Mouse (Mus musculus): ENCODE measurements at regions not wholly inside any gene's neighbourhood (a gene's known extent, or its start where the extent isn't known, plus 50 kb on each side); places are given as distances from the start of the nearest gene placed in this dataset.

DNA sequence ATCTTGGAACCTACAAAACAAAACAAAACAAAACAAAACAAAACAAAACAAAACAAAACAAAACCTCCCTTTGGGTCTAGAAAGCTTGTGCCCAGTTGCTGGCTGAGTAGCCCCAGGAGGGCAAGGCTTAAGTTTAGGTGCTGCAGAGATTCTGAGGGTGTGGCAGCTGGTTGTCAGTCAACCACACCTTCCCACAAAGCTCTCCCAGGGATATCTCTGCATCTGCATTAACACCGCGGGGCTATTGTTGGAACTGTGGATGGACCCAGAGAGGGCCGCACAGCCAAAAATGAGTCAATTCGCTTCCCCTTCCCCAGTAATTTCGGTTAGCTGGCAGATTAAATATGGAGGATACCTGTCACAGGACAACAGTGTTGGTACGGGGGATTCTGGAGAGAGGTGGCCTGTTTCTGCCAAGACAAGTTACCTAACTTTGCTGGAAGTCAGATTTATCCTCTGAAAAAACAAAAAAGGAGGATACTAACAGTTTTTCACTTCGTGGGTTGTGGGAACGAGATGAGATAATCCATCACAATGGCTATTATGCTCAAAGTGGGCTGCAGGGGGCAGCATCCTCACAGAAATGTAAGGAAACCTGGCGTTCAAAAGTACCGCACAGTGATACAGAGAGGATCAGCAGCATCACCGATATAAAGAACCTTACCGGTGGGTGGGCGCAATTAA lies 96.7 kb downstream of the 1500009L16Rik start:
- ATAC-seq (replicated peaks; ENCODE audit: low FRiP score, low TSS enrichment, low read depth), result no peak
- 12% methylated on average over 13 of the region's 13 CpGs for WGBS

GRCm38 (mm10) chr10:83819950-83820275 lies 97.2 kb downstream of the 1500009L16Rik start:
- no peak overlapping the region for H3K9ac ChIP-seq (ENCODE audit: low read length)
- no peaks in the 10 kb centered on the region for H3K9me3 ChIP-seq (ENCODE audit: control insufficient read depth, low read length)
- no peak overlapping the region for H3K27ac ChIP-seq (ENCODE audit: low read depth)
- 80% methylated on average over 8 of the region's 8 CpGs for WGBS
- ATAC-seq (replicated peaks; ENCODE audit: low FRiP score, low TSS enrichment, low read depth) (no peak), DNase-seq (ENCODE audit: low spot score) (no peak)
- H3K4me2 ChIP-seq (ENCODE audit: low read length), result no peak overlapping the region
- H3K27me3 ChIP-seq (replicated peaks; ENCODE audit: control insufficient read depth, insufficient read depth, low read length), result no peaks in the 10 kb centered on the region
- H3K4me1 ChIP-seq (replicated peaks; ENCODE audit: control insufficient read depth, insufficient read depth, low read length), result no peaks in the 10 kb centered on the region; the same call in 1 of the 2 replicates
- no peak overlapping the region for H3K4me3 ChIP-seq (ENCODE audit: low read depth, low read length)
- H3K36me3 ChIP-seq (ENCODE audit: control insufficient read depth, insufficient read depth, low read length), result no peaks in the 10 kb centered on the region

More for the DNA sequence above, 96.7 kb downstream of the 1500009L16Rik start:
- H3K36me3 ChIP-seq (ENCODE audit: control insufficient read depth, insufficient read depth, low read length), result no peaks in the 10 kb centered on the region
- H3K9ac ChIP-seq (ENCODE audit: low read length), result no peak overlapping the region
- no peaks in the 10 kb centered on the region; the same call in 1 of the 2 replicates for H3K4me1 ChIP-seq (replicated peaks; ENCODE audit: control insufficient read depth, insufficient read depth, low read length)
- peak overlapping the region; percentile 35; the same call in 1 of the 2 replicates for H3K4me2 ChIP-seq (ENCODE audit: low read length)
- H3K9me3 ChIP-seq (ENCODE audit: control insufficient read depth, low read length), result no peaks in the 10 kb centered on the region
- H3K27ac ChIP-seq (ENCODE audit: low read depth), result no peak overlapping the region
- H3K27me3 ChIP-seq (replicated peaks; ENCODE audit: control insufficient read depth, insufficient read depth, low read length), result no peaks in the 10 kb centered on the region
- peak; percentile 86 for DNase-seq (ENCODE audit: low spot score)
- H3K4me3 ChIP-seq (ENCODE audit: low read depth, low read length), result no peak overlapping the region

DNA sequence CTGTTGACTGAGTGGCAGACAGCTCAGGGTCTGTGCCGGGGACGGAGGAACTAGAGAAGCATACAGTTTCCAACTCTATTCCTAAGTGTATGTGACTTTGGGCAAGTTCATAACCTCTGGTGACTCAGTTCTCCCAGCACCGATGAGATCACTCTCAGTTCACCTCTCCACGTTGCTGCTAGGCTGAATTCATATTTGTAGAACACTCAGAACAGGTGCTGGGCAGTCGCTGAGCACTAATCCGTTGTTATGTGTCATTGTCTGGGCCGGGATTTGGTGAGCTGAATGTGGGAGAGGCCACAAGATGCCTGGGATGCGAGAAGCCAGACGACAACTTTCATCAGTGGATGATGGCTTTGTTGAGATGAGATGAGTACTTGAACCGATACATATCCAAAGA lies 98.4 kb downstream of the 1500009L16Rik start:
- Histone ChIP-seq H3K9me3 (ENCODE audit: control insufficient read depth, low read length) (no peaks in the 10 kb centered on the region), H3K36me3 (ENCODE audit: control insufficient read depth, insufficient read depth, low read length) (no peaks in the 10 kb centered on the region), H3K4me2 (ENCODE audit: low read length) (no peak overlapping the region), H3K4me1 (replicated peaks; ENCODE audit: control insufficient read depth, insufficient read depth, low read length) (no peaks in the 10 kb centered on the region; the same call in 1 of the 2 replicates), H3K4me3 (ENCODE audit: low read depth, low read length) (no peak overlapping the region), H3K27me3 (replicated peaks; ENCODE audit: control insufficient read depth, insufficient read depth, low read length) (no peaks in the 10 kb centered on the region), H3K27ac (ENCODE audit: low read depth) (no peak overlapping the region), H3K9ac (ENCODE audit: low read length) (no peak overlapping the region)
- DNase-seq (ENCODE audit: low spot score) (no peak), ATAC-seq (replicated peaks; ENCODE audit: low FRiP score, low TSS enrichment, low read depth) (no peak)
- 72% methylated on average over 10 of the region's 10 CpGs for WGBS

- Histone ChIP-seq H3K9me3 (ENCODE audit: control insufficient read depth, low read length) (no peaks in the 10 kb centered on the region), H3K4me3 (ENCODE audit: low read depth, low read length) (no peak overlapping the region), H3K4me2 (ENCODE audit: low read length) (no peak overlapping the region), H3K27ac (ENCODE audit: low read depth) (no peak overlapping the region), H3K9ac (ENCODE audit: low read length) (no peak overlapping the region), H3K36me3 (ENCODE audit: control insufficient read depth, insufficient read depth, low read length) (no peaks in the 10 kb centered on the region), H3K27me3 (replicated peaks; ENCODE audit: control insufficient read depth, insufficient read depth, low read length) (no peaks in the 10 kb centered on the region), H3K4me1 (replicated peaks; ENCODE audit: control insufficient read depth, insufficient read depth, low read length) (no peaks in the 10 kb centered on the region)
- ATAC-seq (replicated peaks; ENCODE audit: low FRiP score, low TSS enrichment, low read depth), result no peak
- WGBS, result 86% methylated on average over 5 of the region's 5 CpGs
- DNase-seq (ENCODE audit: low spot score), result no peak
These were observed 103.4 kb downstream of the 1500009L16Rik start for GRCm38 (mm10) chr10:83826105-83826504.

DNA sequence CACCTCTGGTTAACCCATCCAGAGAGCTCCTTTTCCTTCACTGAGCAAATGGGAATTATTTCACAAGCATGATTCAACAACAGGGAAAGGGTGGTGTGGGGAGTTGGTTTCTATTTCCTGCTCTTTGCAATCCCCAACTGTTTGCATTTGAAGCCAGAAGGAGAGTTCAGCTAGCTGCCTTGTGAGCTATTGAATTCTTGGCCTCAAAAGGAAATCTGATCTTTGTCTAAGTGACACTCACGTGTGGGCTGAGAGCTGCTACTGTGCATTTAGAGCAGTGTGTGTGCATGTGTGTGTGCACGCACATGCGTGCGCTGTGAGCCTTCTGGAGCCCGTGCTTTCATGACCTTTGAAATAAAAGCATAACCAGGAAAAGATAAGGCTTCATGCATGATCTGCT lies 113.7 kb downstream of the 1500009L16Rik start:
- WGBS, result 48% methylated on average over 5 of the region's 5 CpGs
- no peak for DNase-seq (ENCODE audit: low spot score)
- H3K4me2 ChIP-seq (ENCODE audit: low read length), result no peak overlapping the region
- no peaks in the 10 kb centered on the region for H3K9me3 ChIP-seq (ENCODE audit: control insufficient read depth, low read length)
- H3K27me3 ChIP-seq (replicated peaks; ENCODE audit: control insufficient read depth, insufficient read depth, low read length), result no peaks in the 10 kb centered on the region
- H3K27ac ChIP-seq (ENCODE audit: low read depth), result no peak overlapping the region
- no peak overlapping the region for H3K9ac ChIP-seq (ENCODE audit: low read length)
- ATAC-seq (replicated peaks; ENCODE audit: low FRiP score, low TSS enrichment, low read depth), result no peak
- H3K36me3 ChIP-seq (ENCODE audit: control insufficient read depth, insufficient read depth, low read length), result no peaks in the 10 kb centered on the region
- H3K4me3 ChIP-seq (ENCODE audit: low read depth, low read length), result no peak overlapping the region
- H3K4me1 ChIP-seq (replicated peaks; ENCODE audit: control insufficient read depth, insufficient read depth, low read length), result no peaks in the 10 kb centered on the region

DNA sequence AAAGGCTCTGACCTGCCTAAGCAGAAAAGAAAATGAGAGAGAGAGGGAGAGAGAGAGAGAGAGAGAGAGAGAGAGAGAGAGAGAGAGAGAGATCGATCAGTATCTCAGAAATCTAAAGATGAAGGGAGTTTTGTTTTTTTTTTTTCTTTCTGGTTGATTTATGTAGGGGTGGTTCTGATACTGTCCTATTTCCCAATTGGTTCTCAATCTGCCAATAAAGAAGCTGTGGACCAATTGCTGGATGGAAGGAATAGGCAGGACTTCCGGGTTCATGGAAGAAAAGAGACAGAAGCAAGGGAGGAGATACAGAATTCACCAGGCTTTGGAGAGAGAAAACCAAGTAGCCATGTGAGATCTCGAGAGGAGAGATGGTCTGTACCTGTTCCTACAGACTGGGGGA lies 117.6 kb downstream of the 1500009L16Rik start:
- no peak overlapping the region for H3K4me3 ChIP-seq (ENCODE audit: low read depth, low read length)
- H3K4me1 ChIP-seq (replicated peaks; ENCODE audit: control insufficient read depth, insufficient read depth, low read length), result no peaks in the 10 kb centered on the region
- H3K27me3 ChIP-seq (replicated peaks; ENCODE audit: control insufficient read depth, insufficient read depth, low read length), result no peaks in the 10 kb centered on the region
- 0 out of 2 replicates have a peak, but pooled peaks cover 7% of the 10 kb centered on the region for H3K9me3 ChIP-seq (ENCODE audit: control insufficient read depth, low read length)
- no peak for ATAC-seq (replicated peaks; ENCODE audit: low FRiP score, low TSS enrichment, low read depth)
- 78% methylated on average over 3 of the region's 3 CpGs for WGBS
- H3K27ac ChIP-seq (ENCODE audit: low read depth), result no peak overlapping the region
- no peak overlapping the region for H3K4me2 ChIP-seq (ENCODE audit: low read length)
- DNase-seq (ENCODE audit: low spot score), result no peak
- H3K36me3 ChIP-seq (ENCODE audit: control insufficient read depth, insufficient read depth, low read length), result no peaks in the 10 kb centered on the region
- H3K9ac ChIP-seq (ENCODE audit: low read length), result no peak overlapping the region

DNA sequence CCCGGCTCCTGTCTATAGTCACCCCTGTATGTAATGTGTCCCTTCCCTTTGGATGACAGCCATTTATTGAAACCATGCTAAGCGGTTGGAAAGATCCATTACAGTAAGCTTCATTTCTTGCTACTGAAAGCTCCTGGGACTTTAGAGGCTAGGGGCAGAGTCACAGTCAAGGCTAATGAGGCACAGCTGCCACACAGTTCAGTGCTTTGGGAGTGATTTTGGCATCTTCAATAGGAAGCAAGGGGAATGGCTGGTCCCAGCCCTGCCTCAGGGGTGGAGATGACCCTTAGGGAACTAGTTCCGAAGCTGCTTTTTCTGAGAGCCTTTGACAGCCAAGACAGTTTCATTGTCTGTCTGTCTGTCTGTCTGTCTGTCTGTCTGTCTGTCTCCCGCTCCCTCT lies 128.2 kb downstream of the 1500009L16Rik start:
- Histone ChIP-seq H3K4me2 (ENCODE audit: low read length) (no peak overlapping the region), H3K27me3 (replicated peaks; ENCODE audit: control insufficient read depth, insufficient read depth, low read length) (no peaks in the 10 kb centered on the region), H3K9ac (ENCODE audit: low read length) (no peak overlapping the region), H3K27ac (ENCODE audit: low read depth) (no peak overlapping the region), H3K4me3 (ENCODE audit: low read depth, low read length) (no peak overlapping the region), H3K36me3 (ENCODE audit: control insufficient read depth, insufficient read depth, low read length) (no peaks in the 10 kb centered on the region), H3K4me1 (replicated peaks; ENCODE audit: control insufficient read depth, insufficient read depth, low read length) (no peaks in the 10 kb centered on the region), H3K9me3 (ENCODE audit: control insufficient read depth, low read length) (no peaks in the 10 kb centered on the region)
- 82% methylated on average over 4 of the region's 4 CpGs for WGBS
- no peak for ATAC-seq (replicated peaks; ENCODE audit: low FRiP score, low TSS enrichment, low read depth)
- DNase-seq (ENCODE audit: low spot score), result no peak

DNA sequence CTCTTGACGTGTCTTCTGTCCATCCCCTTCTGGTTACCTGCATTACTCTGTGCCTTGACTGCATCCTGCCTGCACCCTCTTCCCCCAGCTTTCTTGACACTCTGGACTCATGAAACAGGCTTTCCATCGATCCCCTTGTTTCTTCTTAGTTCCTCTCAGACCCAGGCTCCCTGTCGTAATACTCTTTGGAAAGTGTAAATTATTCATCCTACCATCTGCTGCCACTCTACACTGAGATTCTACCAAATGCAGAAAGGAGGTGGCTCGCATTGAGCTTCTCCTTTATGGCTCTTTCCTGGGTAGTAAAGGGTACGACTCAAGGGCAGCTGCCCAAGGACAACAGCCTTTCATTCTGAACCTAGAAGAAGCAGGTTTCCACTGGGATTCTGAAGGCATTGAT lies 129.5 kb downstream of the 1500009L16Rik start:
- DNase-seq (ENCODE audit: low spot score) (no peak), ATAC-seq (replicated peaks; ENCODE audit: low FRiP score, low TSS enrichment, low read depth) (no peak)
- Histone ChIP-seq H3K4me1 (replicated peaks; ENCODE audit: control insufficient read depth, insufficient read depth, low read length) (no peaks in the 10 kb centered on the region), H3K9me3 (ENCODE audit: control insufficient read depth, low read length) (no peaks in the 10 kb centered on the region), H3K36me3 (ENCODE audit: control insufficient read depth, insufficient read depth, low read length) (no peaks in the 10 kb centered on the region), H3K27me3 (replicated peaks; ENCODE audit: control insufficient read depth, insufficient read depth, low read length) (no peaks in the 10 kb centered on the region), H3K4me3 (ENCODE audit: low read depth, low read length) (no peak overlapping the region), H3K27ac (ENCODE audit: low read depth) (no peak overlapping the region), H3K4me2 (ENCODE audit: low read length) (no peak overlapping the region), H3K9ac (ENCODE audit: low read length) (no peak overlapping the region)
- whole genome bisulfite sequencing, result 74% methylated on average over 5 of the region's 5 CpGs

- Histone ChIP-seq H3K4me1 (replicated peaks; ENCODE audit: control insufficient read depth, insufficient read depth, low read length) (no peaks in the 10 kb centered on the region), H3K27me3 (replicated peaks; ENCODE audit: control insufficient read depth, insufficient read depth, low read length) (no peaks in the 10 kb centered on the region), H3K4me2 (ENCODE audit: low read length) (no peak overlapping the region), H3K36me3 (ENCODE audit: control insufficient read depth, insufficient read depth, low read length) (no peaks in the 10 kb centered on the region), H3K27ac (ENCODE audit: low read depth) (no peak overlapping the region), H3K9ac (ENCODE audit: low read length) (no peak overlapping the region), H3K4me3 (ENCODE audit: low read depth, low read length) (no peak overlapping the region), H3K9me3 (ENCODE audit: control insufficient read depth, low read length) (no peaks in the 10 kb centered on the region)
- WGBS, result 56% methylated on average over 3 of the region's 3 CpGs
- DNase-seq (ENCODE audit: low spot score) (no peak), ATAC-seq (replicated peaks; ENCODE audit: low FRiP score, low TSS enrichment, low read depth) (no peak)
These were observed 130.1 kb downstream of the 1500009L16Rik start for GRCm38 (mm10) chr10:83852806-83853205.

Measured in intestine, embryonic 14.5 days (tissue).